Mouse (Mus musculus) midbrain, embryonic 16.5 days (tissue): Measurements from ENCODE around the gene Foxs1. TPM values are rescaled to one million over a fixed set of nuclear protein-coding genes. Genes with fewer than 3 reads are reported as not detected.

Experiments used
- ATAC-seq: fragments of 200-750 bp; cut with Nextera tagmentation; 2 replicates; pipeline ENCODE4 v1.8.0; 2017; ENCODE audit warnings: moderate TSS enrichment
- H3K27ac ChIP-seq: fragments of 300-500 bp; sonication (generic); 2 replicates; pipeline ENCODE4 v1.5.1; 2014; ENCODE audit warnings: mild to moderate bottlenecking, low read length, mixed read lengths
- H3K27me3 ChIP-seq: fragments of 300-500 bp; sonication (generic); 2 replicates; pipeline ENCODE4 v1.6.1; 2014; ENCODE audit warnings: low read depth, low read length, mixed read lengths; ENCODE audit not compliant: control insufficient read depth, insufficient read depth
- H3K36me3 ChIP-seq: fragments of 300-500 bp; sonication (generic); 2 replicates; pipeline ENCODE4 v1.6.1; 2014; ENCODE audit warnings: mild to moderate bottlenecking, low read length, moderate library complexity, mixed read lengths; ENCODE audit not compliant: control insufficient read depth, insufficient read depth
- H3K4me1 ChIP-seq: fragments of 300-500 bp; sonication (generic); 2 replicates; pipeline ENCODE4 v1.6.1; 2014; ENCODE audit warnings: mild to moderate bottlenecking, low read length, mixed read lengths; ENCODE audit not compliant: control insufficient read depth, insufficient read depth
- H3K4me2 ChIP-seq: fragments of 300-500 bp; sonication (generic); 2 replicates; pipeline ENCODE4 v1.6.1; 2014; ENCODE audit warnings: mild to moderate bottlenecking, low read length, mixed read lengths
- H3K4me3 ChIP-seq: fragments of 300-500 bp; sonication (generic); 2 replicates; pipeline ENCODE4 v1.5.1; 2014; ENCODE audit warnings: low read depth, mild to moderate bottlenecking, low read length, moderate library complexity, mixed read lengths
- H3K9ac ChIP-seq: fragments of 300-500 bp; sonication (generic); 2 replicates; pipeline ENCODE4 v1.6.1; 2014; ENCODE audit warnings: low read depth, low read length, mixed read lengths
- H3K9me3 ChIP-seq: fragments of 300-500 bp; sonication (generic); replicated peaks from 2 replicates; pipeline ENCODE4 v1.6.1; 2014; ENCODE audit warnings: mild to moderate bottlenecking, low read length, mixed read lengths; ENCODE audit not compliant: control insufficient read depth, poor library complexity, severe bottlenecking
- WGBS: fragments of 180-500 bp; shearing (Covaris S2); extraction: QIAGEN DNeasy Blood & Tissue Kit; methylation state at CpG from one replicate; pipeline ENCODE4 v1.1.7; 2014; 5-methylcytosine and 5-hydroxymethylcytosine counted together
- polyA plus RNA-seq: library from polyadenylated mRNA; unstranded; fragments of >200 nt; fragmentation: Nextera tagmentation; extraction: Ambion mirVana; gene quantifications from 2 replicates; pipeline ENCODE4 v1.2.1, GENCODE M21; 2015

Foxs1 gene
- polyA plus RNA-seq, 1 experiment from 2014 or later, result 4.0 TPM

DNA sequence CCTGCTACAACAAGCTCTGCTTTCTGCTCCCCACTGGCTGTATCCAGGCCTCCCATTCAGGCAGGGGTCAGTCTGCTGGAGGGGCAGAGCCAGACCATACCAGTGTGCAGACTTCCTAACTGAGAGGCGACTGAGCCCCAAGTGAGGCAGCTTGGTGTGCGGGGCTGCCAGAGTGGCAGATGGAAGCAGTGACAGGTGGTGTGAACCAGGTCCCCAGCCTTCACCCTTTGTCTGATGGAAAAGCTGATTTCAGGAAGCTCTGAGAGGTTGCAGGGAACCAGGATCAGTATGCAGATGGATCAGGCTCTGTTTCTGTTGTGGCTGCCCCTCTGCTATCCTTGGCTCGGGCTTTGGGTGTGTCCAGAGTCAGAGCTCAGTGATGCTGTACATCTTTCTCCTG, 9.4 kb downstream of the Foxs1 start:
- Histone ChIP-seq H3K4me2 (no peak overlapping the region), H3K27me3 (no peaks in the 10 kb centered on the region), H3K4me3 (no peak overlapping the region), H3K9ac (no peak overlapping the region), H3K9me3 (no peaks in the 10 kb centered on the region), H3K36me3 (no peaks in the 10 kb centered on the region), H3K4me1 (no peaks in the 10 kb centered on the region), H3K27ac (no peak overlapping the region)
- no peak for ATAC-seq
- 70% methylated on average over 3 of the region's 3 CpGs for WGBS

DNA sequence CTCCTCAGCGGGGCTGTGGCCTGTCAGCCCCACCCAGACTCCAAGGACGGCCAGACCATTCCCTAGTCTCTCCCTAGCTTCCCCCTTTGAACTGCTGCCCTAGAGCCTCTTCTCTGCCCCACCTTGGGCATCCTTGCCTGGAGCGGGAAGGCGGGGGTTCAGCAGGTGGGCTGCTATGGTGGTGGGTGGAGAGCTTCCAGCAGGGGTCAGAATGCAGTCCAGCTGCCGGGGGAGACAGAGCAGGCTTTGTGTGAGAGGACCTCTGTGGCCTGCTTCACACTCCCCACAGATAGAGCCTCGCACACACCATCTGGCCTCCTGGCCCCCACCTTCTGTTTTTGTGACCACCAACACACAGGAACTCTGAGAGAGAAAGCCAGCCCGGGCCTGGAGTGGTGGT, 10.6 kb downstream of the Foxs1 start:
- no peak overlapping the region for H3K27ac ChIP-seq
- 35% methylated on average over 6 of the region's 7 CpGs for WGBS
- no peak for ATAC-seq

DNA sequence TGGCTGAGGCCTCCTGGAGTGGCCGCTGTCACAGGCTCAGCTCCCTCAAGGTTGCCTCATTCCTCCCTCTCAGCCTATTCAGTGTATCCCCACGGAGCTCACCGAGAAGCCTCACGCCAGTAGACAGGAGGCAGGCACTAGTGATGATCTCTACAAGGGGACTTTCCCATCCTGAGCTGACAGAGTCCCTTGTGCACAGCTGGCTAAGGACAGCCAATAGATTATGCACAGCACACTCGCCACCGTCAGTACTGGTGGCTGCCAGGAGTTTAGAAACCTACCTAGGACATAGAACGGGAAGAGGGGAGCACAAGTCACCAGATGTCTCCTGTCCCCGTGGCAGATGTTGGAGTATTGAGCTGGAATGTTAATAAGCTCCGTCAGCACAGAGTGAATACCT, 15.3 kb downstream of the Foxs1 start:
- H3K9me3 ChIP-seq, result no peaks in the 10 kb centered on the region
- peaks cover 3% of the 10 kb centered on the region; the same call in 1 of the 2 replicates for H3K4me1 ChIP-seq
- H3K27ac ChIP-seq, result no peak overlapping the region
- H3K36me3 ChIP-seq, result no peaks in the 10 kb centered on the region
- H3K27me3 ChIP-seq, result peaks cover 10% of the 10 kb centered on the region
- 58% methylated on average over 9 of the region's 9 CpGs for WGBS
- H3K4me3 ChIP-seq, result no peak overlapping the region
- no peak overlapping the region for H3K4me2 ChIP-seq
- H3K9ac ChIP-seq, result no peak overlapping the region
- no peak for ATAC-seq

More for the DNA sequence above, 10.6 kb downstream of the Foxs1 start:
- Histone ChIP-seq H3K4me3 (no peak overlapping the region), H3K36me3 (no peaks in the 10 kb centered on the region), H3K4me2 (no peak overlapping the region), H3K9ac (no peak overlapping the region), H3K27me3 (no peaks in the 10 kb centered on the region), H3K4me1 (no peaks in the 10 kb centered on the region), H3K9me3 (no peaks in the 10 kb centered on the region)

DNA sequence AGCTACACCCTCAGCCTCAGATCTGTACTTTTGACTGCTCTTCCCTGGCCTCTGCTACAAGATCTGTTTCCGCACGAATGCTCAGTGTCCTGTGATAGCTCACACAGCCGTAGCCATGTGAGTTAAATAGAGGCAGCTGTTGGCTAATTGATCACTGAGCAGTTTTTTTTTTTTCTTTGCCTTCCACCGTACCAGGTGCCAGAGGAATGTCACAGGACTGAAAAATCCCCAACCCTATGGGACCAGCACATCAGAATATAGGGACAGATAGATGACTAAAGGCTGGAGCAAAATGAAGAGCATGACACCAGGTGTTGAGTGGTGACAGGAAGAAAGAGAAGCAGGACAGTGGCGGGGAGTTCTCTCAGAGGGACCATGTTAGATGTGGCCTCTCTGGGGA, 16.9 kb downstream of the Foxs1 start:
- Histone ChIP-seq H3K4me2 (no peak overlapping the region), H3K9me3 (no peaks in the 10 kb centered on the region), H3K9ac (no peak overlapping the region), H3K36me3 (no peaks in the 10 kb centered on the region), H3K4me3 (no peak overlapping the region), H3K27ac (no peak overlapping the region), H3K27me3 (peaks cover 23% of the 10 kb centered on the region), H3K4me1 (peaks cover 3% of the 10 kb centered on the region; the same call in 1 of the 2 replicates)
- WGBS, result 52% methylated on average over 5 of the region's 5 CpGs
- ATAC-seq, result no peak

DNA sequence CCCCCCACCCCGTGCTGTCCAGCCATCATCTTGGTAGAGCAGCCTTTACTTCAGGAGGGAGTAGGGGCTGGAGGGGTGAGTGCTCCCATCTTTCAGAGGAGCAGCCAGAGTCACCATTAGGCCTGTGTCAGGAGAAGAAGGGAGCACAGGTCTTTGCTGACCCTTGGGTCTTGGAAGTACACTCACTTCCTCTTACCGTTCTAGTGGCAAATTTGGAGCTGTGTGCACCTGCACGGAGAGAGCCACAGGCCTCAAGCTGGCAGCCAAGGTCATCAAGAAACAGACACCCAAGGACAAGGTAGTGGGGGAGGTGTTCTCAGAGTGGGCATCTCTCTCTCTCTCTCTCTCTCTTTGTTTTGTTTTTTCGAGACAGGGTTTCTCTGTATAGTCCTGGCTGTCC, 17.6 kb downstream of the Foxs1 start:
- ATAC-seq, result no peak
- Histone ChIP-seq H3K4me3 (no peak overlapping the region), H3K27ac (no peak overlapping the region), H3K4me1 (peaks cover 3% of the 10 kb centered on the region; the same call in 1 of the 2 replicates), H3K4me2 (no peak overlapping the region), H3K9me3 (no peaks in the 10 kb centered on the region), H3K27me3 (peaks cover 23% of the 10 kb centered on the region), H3K36me3 (no peaks in the 10 kb centered on the region), H3K9ac (no peak overlapping the region)
- WGBS, result 80% methylated on average over 4 of the region's 4 CpGs

DNA sequence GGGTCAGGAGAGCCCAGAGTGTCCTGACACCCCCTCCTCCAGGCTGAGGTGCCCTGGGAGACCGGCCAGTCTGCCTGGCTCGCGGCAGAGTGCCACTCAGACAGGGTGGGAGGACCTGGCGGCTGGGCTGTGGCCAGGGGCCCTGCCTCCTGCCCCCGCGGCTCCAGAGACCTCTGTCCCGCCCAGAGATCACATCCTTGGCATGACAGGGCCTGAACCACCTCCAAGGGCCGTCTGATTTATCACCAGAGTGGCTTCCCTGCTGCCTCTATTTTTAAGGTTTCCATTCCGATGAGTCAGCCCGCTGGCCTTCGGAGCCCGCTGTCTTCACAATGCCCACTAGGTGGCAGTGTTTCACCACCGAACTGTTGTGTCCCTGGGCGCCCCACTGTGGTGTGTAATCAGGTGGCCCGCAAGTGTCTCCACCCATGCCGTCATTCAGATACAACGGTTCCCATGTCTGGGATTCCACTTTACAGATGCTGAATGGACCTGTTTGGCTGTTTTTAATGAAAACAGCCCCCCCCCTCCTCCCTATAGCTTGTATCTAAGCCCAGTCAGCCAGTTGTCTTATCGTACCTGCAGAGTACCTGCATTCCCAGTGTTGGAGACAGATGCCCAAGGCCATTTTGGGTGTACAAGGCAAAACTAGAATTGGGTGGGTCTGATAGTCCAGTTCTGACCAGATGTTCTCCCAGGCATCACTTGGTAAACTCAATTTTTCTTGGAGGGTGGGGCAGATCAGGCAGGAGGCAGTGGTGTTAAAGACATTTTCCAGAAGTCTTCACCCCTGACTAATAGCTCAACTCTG, 18.5 kb downstream of the Foxs1 start:
- peak overlapping the region; percentile 17 for H3K4me3 ChIP-seq
- 4% methylated on average over 18 of the region's 18 CpGs for WGBS
- H3K36me3 ChIP-seq, result no peaks in the 10 kb centered on the region
- no peaks in the 10 kb centered on the region for H3K9me3 ChIP-seq
- peak overlapping the region; percentile 53 for H3K9ac ChIP-seq
- peak; percentile 78 for ATAC-seq
- H3K4me2 ChIP-seq, result peak overlapping the region; percentile 46
- H3K27me3 ChIP-seq, result peaks cover 23% of the 10 kb centered on the region
- peaks cover 3% of the 10 kb centered on the region; the same call in 1 of the 2 replicates for H3K4me1 ChIP-seq
- H3K27ac ChIP-seq, result no peak overlapping the region

DNA sequence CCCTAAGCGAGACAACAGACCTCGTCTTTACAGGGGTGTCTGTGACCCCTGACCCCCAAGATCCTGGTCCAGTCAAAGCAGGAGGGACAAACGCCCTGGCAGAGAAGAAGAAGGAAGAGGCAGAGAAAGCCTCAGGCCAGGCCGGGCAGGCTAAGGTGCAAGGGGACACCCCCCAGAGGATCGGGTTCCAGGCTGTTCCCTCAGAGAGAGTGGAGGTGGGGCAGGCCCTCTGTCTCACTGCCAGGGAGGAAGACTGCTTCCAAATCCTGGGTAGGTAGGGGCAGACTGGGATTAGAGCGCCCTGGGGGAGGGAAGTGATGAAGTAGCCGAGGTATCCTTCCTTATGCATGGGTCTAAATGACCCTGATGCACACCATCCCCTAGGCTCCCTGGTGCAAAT, 19.5 kb downstream of the Foxs1 start:
- no peaks in the 10 kb centered on the region for H3K9me3 ChIP-seq
- H3K36me3 ChIP-seq, result no peaks in the 10 kb centered on the region
- H3K4me2 ChIP-seq, result no peak overlapping the region
- H3K4me1 ChIP-seq, result peaks cover 3% of the 10 kb centered on the region; the same call in 1 of the 2 replicates
- no peak overlapping the region for H3K9ac ChIP-seq
- H3K4me3 ChIP-seq, result no peak overlapping the region
- peaks cover 23% of the 10 kb centered on the region for H3K27me3 ChIP-seq
- no peak for ATAC-seq
- H3K27ac ChIP-seq, result no peak overlapping the region
- 39% methylated on average over 7 of the region's 7 CpGs for WGBS

DNA sequence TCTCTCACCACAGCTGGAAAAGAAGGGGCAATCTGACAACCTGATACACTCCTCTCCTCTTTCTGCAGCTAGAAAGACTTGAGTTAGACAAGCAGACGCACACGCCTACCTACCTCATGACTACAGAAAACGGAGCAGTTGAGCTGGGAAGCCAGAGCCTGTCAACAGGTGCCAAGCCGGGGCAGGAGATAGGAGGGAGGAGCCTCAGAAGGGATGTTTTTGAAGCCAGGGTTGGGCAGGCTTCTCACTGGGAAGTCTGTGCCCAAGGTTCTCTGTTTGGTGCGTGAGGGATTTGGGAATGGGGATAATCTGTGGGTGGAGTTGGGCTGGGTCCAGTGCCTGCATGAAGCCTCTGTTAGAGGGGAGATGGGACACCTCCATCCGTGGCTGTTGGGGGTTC, 21.6 kb downstream of the Foxs1 start:
- H3K4me1 ChIP-seq, result peaks cover 3% of the 10 kb centered on the region; the same call in 1 of the 2 replicates
- no peak overlapping the region for H3K4me2 ChIP-seq
- peaks cover 23% of the 10 kb centered on the region for H3K27me3 ChIP-seq
- no peak for ATAC-seq
- no peaks in the 10 kb centered on the region for H3K9me3 ChIP-seq
- no peak overlapping the region for H3K4me3 ChIP-seq
- no peak overlapping the region for H3K9ac ChIP-seq
- 20% methylated on average over 6 of the region's 6 CpGs for WGBS
- H3K36me3 ChIP-seq, result no peaks in the 10 kb centered on the region
- H3K27ac ChIP-seq, result no peak overlapping the region

DNA sequence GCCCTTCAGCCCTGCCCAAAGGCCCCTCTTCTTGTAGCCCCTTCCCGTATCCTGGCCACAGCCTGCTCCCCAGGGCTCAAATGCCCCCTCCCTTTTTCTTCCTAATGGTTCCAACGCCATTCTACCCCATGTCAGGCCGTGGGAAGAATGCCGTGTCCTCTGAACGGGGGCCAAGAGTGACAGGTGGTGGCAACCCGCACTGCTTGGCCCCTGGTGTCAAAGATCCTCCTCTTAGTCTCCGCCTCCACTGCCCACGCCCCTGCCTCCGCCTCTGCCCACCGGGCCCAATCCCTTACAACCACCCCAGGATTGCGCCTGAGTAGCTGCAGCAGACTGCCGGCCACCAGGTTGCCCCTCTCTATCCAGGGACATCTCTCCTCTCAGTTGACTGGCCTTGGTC, 22.0 kb downstream of the Foxs1 start, which contains the start of gene Mylk2:
TSS of gene Mylk2 (plus strand) at position 322 of the 400 bp plus-strand sequence.
- no peak for ATAC-seq
- Histone ChIP-seq H3K4me3 (no peak within 1 kb of the TSS), H3K9ac (no peak within 1 kb of the TSS), H3K4me2 (no peak within 1 kb of the TSS), H3K9me3 (no peaks in the 10 kb centered on the region), H3K27me3 (peaks cover 23% of the 10 kb centered on the region), H3K36me3 (no peaks in the 10 kb centered on the region), H3K4me1 (peaks cover 3% of the 10 kb centered on the region; the same call in 1 of the 2 replicates), H3K27ac (no peak within 1 kb of the TSS)
- WGBS, result 17% methylated on average over 12 of the region's 12 CpGs
